Mouse (Mus musculus): ENCODE measurements around the gene Ntn1. TPM values are rescaled to one million over a fixed set of nuclear protein-coding genes. Genes with fewer than 3 reads are reported as not detected.
A peak's percentile ranks its signal among the peaks of the same experiment; 100 is the strongest.

The Ntn1 gene
- polyA plus RNA-seq, 1 experiment from 2014 or later = 4.6 TPM

DNA sequence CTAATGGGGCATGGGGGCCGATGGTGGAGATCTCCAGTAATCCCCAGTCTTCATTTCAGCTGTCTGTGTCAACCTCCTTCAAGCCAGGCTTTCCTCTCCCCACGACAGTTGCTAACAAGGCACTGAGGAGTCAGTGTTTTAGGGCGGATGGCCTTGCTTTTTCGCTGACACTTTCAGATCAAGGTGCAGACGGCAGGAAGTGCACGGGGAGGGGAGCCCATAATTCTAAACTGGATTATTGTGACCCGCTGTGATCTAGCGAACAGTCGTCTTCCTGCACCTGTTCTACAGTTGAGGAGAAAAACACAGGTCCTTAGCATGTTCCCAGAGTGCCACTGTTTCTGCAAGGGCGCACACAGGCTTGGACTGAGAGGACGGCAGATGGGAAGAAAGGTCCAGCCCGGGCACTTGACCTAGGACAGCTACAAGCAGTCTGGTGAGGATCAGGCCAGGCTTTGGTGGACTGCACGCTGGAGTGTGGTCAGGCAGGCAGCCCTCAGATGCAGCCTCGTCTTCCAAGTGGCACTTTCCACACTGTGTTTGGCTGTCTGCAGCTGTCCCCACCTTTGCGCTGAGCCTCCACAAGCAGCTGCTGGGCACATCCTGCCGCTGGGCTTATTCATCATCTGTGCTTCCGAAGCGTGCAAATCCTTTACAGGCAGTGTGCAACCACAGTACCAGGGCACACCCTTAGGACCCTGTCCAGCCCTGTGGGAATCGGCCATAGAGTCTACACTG lies 129.7 kb downstream of the Ntn1 start:
- ATAC-seq (ENCODE audit: low read depth) (peak; percentile 76), DNase-seq (ENCODE audit: low spot score) (peak; percentile 74)
- Histone ChIP-seq H3K4me2 (ENCODE audit: low read depth, low read length) (no peak overlapping the region), H3K9me3 (ENCODE audit: control insufficient read depth, low read length) (no peaks in the 10 kb centered on the region), H3K27me3 (replicated peaks; ENCODE audit: control insufficient read depth, insufficient read depth, low read length) (no peaks in the 10 kb centered on the region), H3K27ac (replicated peaks; ENCODE audit: low read depth, low read length) (no peak overlapping the region), H3K36me3 (ENCODE audit: control insufficient read depth, insufficient read depth, low read length) (no peaks in the 10 kb centered on the region), H3K4me3 (ENCODE audit: low read depth, low read length) (no peak overlapping the region), H3K4me1 (ENCODE audit: control insufficient read depth, insufficient read depth, low read length) (peaks cover 4% of the 10 kb centered on the region), H3K9ac (ENCODE audit: low read depth, low read length) (no peak overlapping the region)
- 66% methylated on average over 18 of the region's 19 CpGs for WGBS

DNA sequence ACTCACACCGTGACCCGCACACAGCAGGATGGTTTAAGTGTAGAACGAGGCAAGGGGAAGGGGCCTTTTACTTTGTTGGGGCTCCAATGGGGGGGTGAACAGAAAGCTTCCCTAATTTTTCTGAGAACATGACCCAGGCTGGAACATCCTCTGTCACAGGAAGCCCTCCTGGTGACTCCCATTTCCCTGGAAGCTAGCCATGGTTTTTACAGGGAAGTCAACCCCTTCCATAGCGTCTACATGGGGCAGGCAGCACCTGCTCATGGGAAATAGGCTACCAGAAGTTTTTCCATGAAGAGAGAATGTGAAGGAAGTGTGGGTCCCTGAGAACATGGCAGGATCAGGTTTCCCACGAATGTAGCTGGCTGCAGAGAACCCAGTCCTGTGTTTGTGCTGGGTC lies 136.3 kb downstream of the Ntn1 start:
- no peak for ATAC-seq (ENCODE audit: low read depth)
- H3K9me3 ChIP-seq (ENCODE audit: control insufficient read depth, low read length) = no peaks in the 10 kb centered on the region
- H3K4me1 ChIP-seq (ENCODE audit: control insufficient read depth, insufficient read depth, low read length) = peaks cover 5% of the 10 kb centered on the region; the same call in 1 of the 2 replicates
- DNase-seq (ENCODE audit: low spot score) = no peak
- 69% methylated on average over 5 of the region's 5 CpGs for WGBS
- no peak overlapping the region for H3K4me2 ChIP-seq (ENCODE audit: low read depth, low read length)
- H3K27me3 ChIP-seq (replicated peaks; ENCODE audit: control insufficient read depth, insufficient read depth, low read length) = no peaks in the 10 kb centered on the region
- H3K36me3 ChIP-seq (ENCODE audit: control insufficient read depth, insufficient read depth, low read length) = no peaks in the 10 kb centered on the region
- no peak overlapping the region for H3K27ac ChIP-seq (replicated peaks; ENCODE audit: low read depth, low read length)
- no peak overlapping the region for H3K4me3 ChIP-seq (ENCODE audit: low read depth, low read length)
- H3K9ac ChIP-seq (ENCODE audit: low read depth, low read length) = no peak overlapping the region

DNA sequence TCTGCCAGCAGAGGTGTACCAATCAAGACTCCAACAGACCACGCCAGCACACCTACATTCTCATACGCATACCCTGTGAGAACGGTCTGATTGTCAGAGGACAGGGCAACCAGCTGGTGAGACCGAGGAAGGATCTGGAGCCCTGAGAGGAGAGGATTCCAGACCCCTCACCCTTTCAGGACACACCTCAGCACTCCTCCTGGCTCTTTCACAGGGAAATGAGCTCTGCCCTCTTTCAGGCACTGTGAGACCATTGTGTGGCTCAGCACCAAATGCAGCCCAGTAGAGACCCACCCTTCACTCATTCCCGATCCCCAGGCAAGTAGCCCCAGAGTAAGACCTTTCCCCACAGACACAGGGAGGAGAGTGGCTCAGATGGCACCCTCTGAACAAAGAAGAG lies 137.5 kb downstream of the Ntn1 start:
- Histone ChIP-seq H3K4me3 (ENCODE audit: low read depth, low read length) (no peak overlapping the region), H3K27ac (replicated peaks; ENCODE audit: low read depth, low read length) (no peak overlapping the region), H3K27me3 (replicated peaks; ENCODE audit: control insufficient read depth, insufficient read depth, low read length) (no peaks in the 10 kb centered on the region), H3K4me1 (ENCODE audit: control insufficient read depth, insufficient read depth, low read length) (peaks cover 5% of the 10 kb centered on the region; the same call in 1 of the 2 replicates), H3K36me3 (ENCODE audit: control insufficient read depth, insufficient read depth, low read length) (no peaks in the 10 kb centered on the region), H3K9me3 (ENCODE audit: control insufficient read depth, low read length) (no peaks in the 10 kb centered on the region), H3K9ac (ENCODE audit: low read depth, low read length) (no peak overlapping the region), H3K4me2 (ENCODE audit: low read depth, low read length) (no peak overlapping the region)
- WGBS = 96% methylated on average over 5 of the region's 5 CpGs
- no peak for ATAC-seq (ENCODE audit: low read depth)
- DNase-seq (ENCODE audit: low spot score) = no peak

DNA sequence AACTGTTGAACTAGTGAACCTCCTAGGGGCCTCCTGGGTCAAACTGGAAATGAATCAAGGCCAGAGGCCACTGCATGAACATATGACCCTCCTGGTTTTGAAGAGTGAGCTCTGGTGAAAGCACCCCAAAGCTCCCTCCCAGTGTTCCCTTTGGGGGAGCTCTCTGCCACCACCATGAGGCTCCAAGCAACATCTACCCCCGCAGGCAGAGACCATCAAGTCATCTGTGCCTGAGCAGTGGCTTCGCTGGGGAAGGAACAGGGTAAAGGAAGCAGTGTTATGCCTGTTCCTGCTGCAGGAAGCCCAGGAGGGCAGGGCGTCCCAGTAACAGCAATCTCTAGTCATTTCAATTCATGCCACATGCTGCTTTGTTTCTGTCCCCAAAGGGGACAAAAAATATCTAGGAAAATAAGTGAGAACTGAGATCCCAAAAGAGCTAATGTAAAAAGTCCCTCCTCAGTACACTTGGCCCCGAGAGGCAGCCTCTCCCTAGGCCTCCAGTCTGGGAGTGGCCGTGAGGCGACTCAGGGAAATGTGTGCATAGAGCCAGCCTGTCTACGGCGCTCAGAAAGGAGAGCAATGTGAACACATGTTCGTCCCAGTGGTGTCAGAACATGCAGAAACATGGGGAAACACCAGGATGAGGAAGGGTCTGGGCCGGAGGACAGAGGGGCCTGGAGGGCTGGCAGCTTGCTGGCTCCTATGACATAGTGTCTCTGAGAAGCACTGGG lies 139.3 kb downstream of the Ntn1 start:
- Histone ChIP-seq H3K9ac (ENCODE audit: low read depth, low read length) (no peak overlapping the region), H3K9me3 (ENCODE audit: control insufficient read depth, low read length) (no peaks in the 10 kb centered on the region), H3K36me3 (ENCODE audit: control insufficient read depth, insufficient read depth, low read length) (no peaks in the 10 kb centered on the region), H3K27ac (replicated peaks; ENCODE audit: low read depth, low read length) (no peak overlapping the region), H3K4me3 (ENCODE audit: low read depth, low read length) (no peak overlapping the region), H3K4me1 (ENCODE audit: control insufficient read depth, insufficient read depth, low read length) (peaks cover 5% of the 10 kb centered on the region; the same call in 1 of the 2 replicates), H3K4me2 (ENCODE audit: low read depth, low read length) (no peak overlapping the region), H3K27me3 (replicated peaks; ENCODE audit: control insufficient read depth, insufficient read depth, low read length) (no peaks in the 10 kb centered on the region)
- WGBS = 58% methylated on average over 10 of the region's 10 CpGs
- DNase-seq (ENCODE audit: low spot score) (no peak), ATAC-seq (ENCODE audit: low read depth) (peak; percentile 53; the same call in 1 of the 2 replicates)

DNA sequence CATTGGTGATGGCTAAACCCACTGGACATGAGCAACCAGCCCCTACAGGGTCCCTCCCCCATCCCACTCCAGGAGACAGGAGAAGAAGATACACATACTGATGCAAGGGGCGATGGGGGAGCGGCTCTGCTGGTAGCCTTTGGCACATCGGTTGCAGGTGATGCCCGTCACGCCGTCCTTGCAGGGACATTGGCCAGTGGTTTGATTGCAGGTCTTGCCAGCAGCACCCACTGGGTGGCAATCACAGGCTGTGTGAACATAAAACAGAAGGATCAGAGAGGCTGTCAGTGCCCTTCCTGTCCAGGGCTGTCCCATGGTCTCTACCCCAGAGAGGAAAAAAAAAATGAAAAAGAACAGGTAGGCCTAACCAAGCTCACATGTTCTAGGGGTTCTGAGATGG lies 140.2 kb downstream of the Ntn1 start:
- Histone ChIP-seq H3K4me2 (ENCODE audit: low read depth, low read length) (no peak overlapping the region), H3K4me1 (ENCODE audit: control insufficient read depth, insufficient read depth, low read length) (peaks cover 5% of the 10 kb centered on the region; the same call in 1 of the 2 replicates), H3K36me3 (ENCODE audit: control insufficient read depth, insufficient read depth, low read length) (no peaks in the 10 kb centered on the region), H3K4me3 (ENCODE audit: low read depth, low read length) (no peak overlapping the region), H3K9ac (ENCODE audit: low read depth, low read length) (no peak overlapping the region), H3K27ac (replicated peaks; ENCODE audit: low read depth, low read length) (no peak overlapping the region), H3K27me3 (replicated peaks; ENCODE audit: control insufficient read depth, insufficient read depth, low read length) (no peaks in the 10 kb centered on the region), H3K9me3 (ENCODE audit: control insufficient read depth, low read length) (no peaks in the 10 kb centered on the region)
- WGBS = 97% methylated on average over 6 of the region's 6 CpGs
- no peak for DNase-seq (ENCODE audit: low spot score)
- no peak for ATAC-seq (ENCODE audit: low read depth)

DNA sequence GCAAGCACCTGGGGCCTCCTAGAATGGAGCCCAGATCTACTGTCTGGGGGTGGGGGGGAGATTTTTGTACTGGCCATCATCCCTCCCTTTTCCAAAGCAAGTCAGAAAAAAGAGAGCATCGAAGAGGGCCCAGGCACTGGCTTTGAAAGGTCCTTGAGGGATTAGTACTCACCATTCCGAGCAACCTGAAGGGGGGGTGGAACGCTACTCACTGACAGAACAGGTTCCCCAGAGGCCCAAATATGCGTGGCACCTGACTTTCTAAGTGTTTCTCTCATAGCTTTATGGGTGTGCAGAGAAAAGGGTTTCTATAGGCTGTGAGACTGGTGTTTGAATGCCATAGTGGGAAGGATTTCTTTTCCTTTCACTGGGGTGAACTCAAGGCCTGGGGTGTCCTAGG lies 142.1 kb downstream of the Ntn1 start:
- no peak for DNase-seq (ENCODE audit: low spot score)
- Histone ChIP-seq H3K4me2 (ENCODE audit: low read depth, low read length) (no peak overlapping the region), H3K27me3 (replicated peaks; ENCODE audit: control insufficient read depth, insufficient read depth, low read length) (no peaks in the 10 kb centered on the region), H3K36me3 (ENCODE audit: control insufficient read depth, insufficient read depth, low read length) (no peaks in the 10 kb centered on the region), H3K4me1 (ENCODE audit: control insufficient read depth, insufficient read depth, low read length) (peaks cover 5% of the 10 kb centered on the region; the same call in 1 of the 2 replicates), H3K27ac (replicated peaks; ENCODE audit: low read depth, low read length) (no peak overlapping the region), H3K9me3 (ENCODE audit: control insufficient read depth, low read length) (no peaks in the 10 kb centered on the region), H3K9ac (ENCODE audit: low read depth, low read length) (no peak overlapping the region), H3K4me3 (ENCODE audit: low read depth, low read length) (no peak overlapping the region)
- WGBS = 88% methylated on average over 4 of the region's 4 CpGs
- ATAC-seq (ENCODE audit: low read depth) = no peak

DNA sequence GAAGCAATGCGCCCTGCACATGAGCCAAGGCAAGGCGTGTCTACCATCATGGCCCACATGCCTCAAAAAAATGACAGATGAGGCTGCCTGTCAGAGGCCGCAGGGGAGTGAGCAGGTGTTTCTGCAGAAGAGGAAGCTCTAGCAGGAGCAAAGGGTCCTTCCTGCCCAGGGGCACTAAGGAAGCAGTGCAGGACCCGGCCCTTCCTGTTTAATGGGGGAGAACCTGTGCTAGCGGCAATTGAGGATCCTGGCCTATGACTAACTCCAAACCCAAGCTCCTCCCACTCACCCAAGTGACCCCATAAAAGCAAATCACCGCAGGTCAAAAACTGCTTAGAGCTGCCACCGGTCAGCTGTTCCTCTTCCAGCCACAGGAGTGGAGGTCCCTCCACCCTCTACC lies 147.1 kb downstream of the Ntn1 start:
- no peak overlapping the region for H3K9ac ChIP-seq (ENCODE audit: low read depth, low read length)
- ATAC-seq (ENCODE audit: low read depth) (no peak), DNase-seq (ENCODE audit: low spot score) (no peak)
- no peaks in the 10 kb centered on the region for H3K36me3 ChIP-seq (ENCODE audit: control insufficient read depth, insufficient read depth, low read length)
- WGBS = 86% methylated on average over 7 of the region's 7 CpGs
- no peak overlapping the region for H3K4me2 ChIP-seq (ENCODE audit: low read depth, low read length)
- no peaks in the 10 kb centered on the region; the same call in 1 of the 2 replicates for H3K4me1 ChIP-seq (ENCODE audit: control insufficient read depth, insufficient read depth, low read length)
- H3K9me3 ChIP-seq (ENCODE audit: control insufficient read depth, low read length) = no peaks in the 10 kb centered on the region
- no peak overlapping the region for H3K27ac ChIP-seq (replicated peaks; ENCODE audit: low read depth, low read length)
- no peak overlapping the region for H3K4me3 ChIP-seq (ENCODE audit: low read depth, low read length)
- no peaks in the 10 kb centered on the region for H3K27me3 ChIP-seq (replicated peaks; ENCODE audit: control insufficient read depth, insufficient read depth, low read length)

DNA sequence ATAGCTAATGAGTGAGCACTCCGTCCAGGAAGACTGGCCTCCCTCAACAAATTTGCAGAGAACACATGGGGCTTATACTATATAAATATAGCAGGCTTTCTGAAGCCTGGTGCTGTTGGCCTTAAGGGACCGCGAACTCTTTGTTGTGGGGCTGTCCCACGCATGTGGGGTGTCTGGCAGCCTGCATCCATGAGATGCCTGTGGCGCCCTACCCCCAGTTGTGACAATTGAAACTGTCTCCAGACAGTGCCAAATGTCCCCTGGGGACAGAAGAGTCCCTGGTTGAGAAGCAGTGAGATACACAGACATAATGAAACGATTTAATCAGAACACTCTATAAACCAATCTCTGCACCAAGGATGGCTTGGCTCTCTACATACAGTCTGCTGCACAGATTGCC lies 150.5 kb downstream of the Ntn1 start:
- ATAC-seq (ENCODE audit: low read depth) (peak; percentile 26; the same call in 1 of the 2 replicates), DNase-seq (ENCODE audit: low spot score) (peak; percentile 40)
- H3K4me3 ChIP-seq (ENCODE audit: low read depth, low read length) = no peak overlapping the region
- H3K4me1 ChIP-seq (ENCODE audit: control insufficient read depth, insufficient read depth, low read length) = no peaks in the 10 kb centered on the region; the same call in 1 of the 2 replicates
- H3K4me2 ChIP-seq (ENCODE audit: low read depth, low read length) = no peak overlapping the region
- 0 out of 2 replicates have a peak overlapping the region, but pooled peaks have one; percentile 33 for H3K27ac ChIP-seq (replicated peaks; ENCODE audit: low read depth, low read length)
- H3K36me3 ChIP-seq (ENCODE audit: control insufficient read depth, insufficient read depth, low read length) = no peaks in the 10 kb centered on the region
- H3K27me3 ChIP-seq (replicated peaks; ENCODE audit: control insufficient read depth, insufficient read depth, low read length) = no peaks in the 10 kb centered on the region
- no peak overlapping the region for H3K9ac ChIP-seq (ENCODE audit: low read depth, low read length)
- H3K9me3 ChIP-seq (ENCODE audit: control insufficient read depth, low read length) = no peaks in the 10 kb centered on the region
- WGBS = 60% methylated on average over 6 of the region's 6 CpGs
